8 mouse cellular contexts compared by ENCODE assay signal in the genomic region with DNA sequence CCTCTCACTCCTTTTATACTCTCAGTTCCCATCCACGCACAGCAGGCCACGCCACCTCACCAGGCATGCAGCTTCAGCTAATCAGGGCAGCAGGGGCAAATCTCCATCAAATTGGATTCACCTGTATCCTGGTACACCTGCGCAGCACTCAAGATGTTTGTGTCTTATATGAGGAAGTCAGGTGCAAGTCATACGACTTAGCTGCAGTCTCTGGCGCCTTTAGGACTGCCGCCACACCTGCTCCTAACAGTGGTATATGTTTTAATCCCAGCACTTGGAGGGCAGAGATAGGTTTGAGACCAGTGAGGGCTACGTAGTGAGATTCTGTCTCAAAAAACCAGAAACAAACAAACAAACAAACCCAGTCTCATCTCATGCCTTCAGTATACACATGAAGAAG. TPM values are rescaled to one million over a fixed set of nuclear protein-coding genes. Genes with fewer than 3 reads are reported as not detected.
DNase-seq lines count a peak whose midpoint lies in the region; ATAC-seq and TF ChIP-seq lines count a peak whose summit lies in the region.
"Not testable (repeated sequence)": the region's sequence is repeated elsewhere in the genome, so short reads cannot be mapped to it uniquely, and the experiment has no call there.

A gene (plus strand): TSS at position 301 of the 400 bp plus-strand sequence.

- TF ChIP-seq CTCF in ES-Bruce4 (IDR thresholded peaks at IDR 0.05; ENCODE audit: low read depth, low read length); gastrocnemius, adult 2 months (IDR thresholded peaks at IDR 0.05); liver, postnatal 0 days (IDR thresholded peaks at IDR 0.05; ENCODE audit: low read depth): not testable (repeated sequence)

- H3K36me3 ChIP-seq in ES-Bruce4 (ENCODE audit: control insufficient read depth, insufficient read depth, low read length, poor library complexity, severe bottlenecking); embryonic facial prominence, embryonic 10.5 days (replicated peaks); intestine, embryonic 16.5 days (ENCODE audit: control insufficient read depth, insufficient read depth, low read length); liver, postnatal 0 days (replicated peaks; ENCODE audit: insufficient read depth, low read length); neural tube, embryonic 13.5 days: not testable (repeated sequence)

- intact Hi-C loops in gastrocnemius, adult 2 months (cut with DNase I); heart, postnatal 10 days (cut with DNase I); left cerebral cortex, postnatal 10 days (cut with DNase I): not testable (repeated sequence)

- H3K9ac ChIP-seq in ES-Bruce4 (ENCODE audit: low read depth, poor library complexity, severe bottlenecking); intestine, embryonic 16.5 days (ENCODE audit: low read depth, low read length); liver, postnatal 0 days (replicated peaks); neural tube, embryonic 13.5 days: not testable (repeated sequence)

- ATAC-seq in intestine, embryonic 16.5 days; liver, postnatal 0 days; neural tube, embryonic 13.5 days (ENCODE audit: low read depth): not testable (repeated sequence)

- not testable (repeated sequence) for DNase-seq in embryonic facial prominence, embryonic 10.5 days (ENCODE audit: low spot score); gastrocnemius, adult 2 months; heart, postnatal 10 days; left cerebral cortex, postnatal 10 days (ENCODE audit: extremely low spot score in 1 of 2, low spot score in 2 of 2); liver, postnatal 0 days

- H3K4me2 ChIP-seq in intestine, embryonic 16.5 days (ENCODE audit: low read depth, low read length); liver, postnatal 0 days (ENCODE audit: low read depth, low read length); neural tube, embryonic 13.5 days: not testable (repeated sequence)

- H3K27ac ChIP-seq in ES-Bruce4 (ENCODE audit: insufficient read depth, low read length); embryonic facial prominence, embryonic 10.5 days (replicated peaks); gastrocnemius, adult 2 months; intestine, embryonic 16.5 days (ENCODE audit: low read length); liver, postnatal 0 days (ENCODE audit: low read depth); neural tube, embryonic 13.5 days (replicated peaks): not testable (repeated sequence)

- H3K9me3 ChIP-seq in ES-Bruce4 (replicated peaks; ENCODE audit: control insufficient read depth, insufficient read depth, low read length, poor library complexity, severe bottlenecking); embryonic facial prominence, embryonic 10.5 days; intestine, embryonic 16.5 days (ENCODE audit: control insufficient read depth, low read length); liver, postnatal 0 days (ENCODE audit: low read length); neural tube, embryonic 13.5 days: not testable (repeated sequence)

- TF ChIP-seq EP300 in ES-Bruce4 (IDR thresholded peaks at IDR 0.05; ENCODE audit: insufficient read depth, low read depth, low read length); liver, postnatal 0 days (IDR thresholded peaks at IDR 0.05; ENCODE audit: low read depth): not testable (repeated sequence)

- not testable (repeated sequence) for TF ChIP-seq POLR2A in ES-Bruce4 (IDR thresholded peaks at IDR 0.05; ENCODE audit: insufficient read depth, low read length)

- H3K27me3 ChIP-seq in ES-Bruce4 (ENCODE audit: control insufficient read depth, insufficient read depth, low read length, poor library complexity, severe bottlenecking); embryonic facial prominence, embryonic 10.5 days (replicated peaks; ENCODE audit: low read depth, poor library complexity, severe bottlenecking); intestine, embryonic 16.5 days (replicated peaks; ENCODE audit: control insufficient read depth, insufficient read depth, low read length); liver, postnatal 0 days (ENCODE audit: insufficient read depth, low read length); neural tube, embryonic 13.5 days: not testable (repeated sequence)

- H3K4me1 ChIP-seq in ES-Bruce4 (ENCODE audit: control insufficient read depth, insufficient read depth, low read length); embryonic facial prominence, embryonic 10.5 days; intestine, embryonic 16.5 days (ENCODE audit: control insufficient read depth, insufficient read depth, low read length); liver, postnatal 0 days (ENCODE audit: insufficient read depth); neural tube, embryonic 13.5 days (replicated peaks): not testable (repeated sequence)

- H3K4me3 ChIP-seq in ES-Bruce4 (ENCODE audit: low read depth, low read length); embryonic facial prominence, embryonic 10.5 days; gastrocnemius, adult 2 months; intestine, embryonic 16.5 days (ENCODE audit: low read length); liver, postnatal 0 days (ENCODE audit: low read depth, low read length); neural tube, embryonic 13.5 days: not testable (repeated sequence)

- WGBS in embryonic facial prominence, embryonic 10.5 days, result 97% methylated on average over 4 of the region's 7 CpGs
- 98% methylated on average over 4 of the region's 7 CpGs for WGBS in intestine, embryonic 16.5 days
- WGBS in liver, postnatal 0 days (ENCODE audit: insufficient replicate concordance), result 90% methylated on average over 4 of the region's 7 CpGs
- 96% methylated on average over 4 of the region's 7 CpGs for WGBS in neural tube, embryonic 13.5 days

RNA-seq across cellular contexts. Expression of the gene that starts here (rescaled TPM):
- 322 and 323 TPM in 2 replicates for polyA plus RNA-seq in ES-Bruce4 (2011; ENCODE audit: insufficient read depth, insufficient read length, low read depth, missing spikeins)
- 102 and 107 TPM in 2 replicates for polyA plus RNA-seq in embryonic facial prominence, embryonic 10.5 days (2016; fragmentation: Nextera tagmentation; extraction: Ambion mirVana)
- 10 to 100 TPM; 10.3 to 22.8 TPM for total RNA-seq in gastrocnemius, adult 2 months (2021)
- 10 to 100 TPM; 57.3 to 60.8 TPM for total RNA-seq in heart, postnatal 10 days (2021)
- 57.5 and 62.7 TPM in 2 replicates for polyA plus RNA-seq in intestine, embryonic 16.5 days (2015; fragmentation: Nextera tagmentation; extraction: Ambion mirVana)
- total RNA-seq in left cerebral cortex, postnatal 10 days (2021), result 10 to 100 TPM; 21.5 to 21.6 TPM
- 19.9 and 25.5 TPM in 2 replicates for polyA plus RNA-seq in liver, postnatal 0 days (2015; fragmentation: Nextera tagmentation; extraction: Ambion mirVana)
- polyA plus RNA-seq in neural tube, embryonic 13.5 days (2015; fragmentation: Nextera tagmentation; extraction: Ambion mirVana), result 29.2 and 35.4 TPM in 2 replicates
